11 mouse cellular contexts compared by ENCODE assay signal in genomic region chr17:56308088-56308487, GRCm38 (mm10). TPM values are rescaled to one million over a fixed set of nuclear protein-coding genes. Genes with fewer than 3 reads are reported as not detected.
DNase-seq lines count a peak whose midpoint lies in the region; ATAC-seq and TF ChIP-seq lines count a peak whose summit lies in the region.
"Had no signal": no experiment of that assay in that cellular context is flagged by ENCODE, and none has a peak within 500 bp of the region (broad histone marks: within the 10 kb centered on the region; RNA-seq: fewer than 3 reads in every experiment).

No protein-coding gene starts in this region.

- H3K27me3 ChIP-seq in liver, embryonic 13.5 days: no peaks in the 10 kb centered on the region
- H3K27me3 ChIP-seq in embryonic facial prominence, embryonic 12.5 days: no peaks in the 10 kb centered on the region
- H3K27me3 ChIP-seq in kidney, postnatal 0 days (ENCODE audit: insufficient read depth, low read length): no peaks in the 10 kb centered on the region
- H3K27me3 ChIP-seq in stomach, embryonic 14.5 days (ENCODE audit: control insufficient read depth, insufficient read depth, low read length): no peaks in the 10 kb centered on the region

- no peak for TF ChIP-seq CTCF in kidney, postnatal 0 days (IDR thresholded peaks at IDR 0.05; ENCODE audit: low read depth)

- H3K9ac ChIP-seq in liver, embryonic 13.5 days: 0 out of 2 replicates have a peak overlapping the region, but pooled peaks have one; percentile 88
- no peak overlapping the region for H3K9ac ChIP-seq in embryonic facial prominence, embryonic 12.5 days
- 0 out of 2 replicates have a peak overlapping the region, but pooled peaks have one; percentile 3 for H3K9ac ChIP-seq in kidney, postnatal 0 days (ENCODE audit: low read depth, low read length)
- no peak overlapping the region for H3K9ac ChIP-seq in stomach, embryonic 14.5 days (replicated peaks; ENCODE audit: low read depth, low read length)
- H3K9ac ChIP-seq: hindbrain, embryonic 13.5 days had no signal

- H3K36me3 ChIP-seq in liver, embryonic 13.5 days: peaks cover 85% of the 10 kb centered on the region
- H3K36me3 ChIP-seq in embryonic facial prominence, embryonic 12.5 days: peaks cover 69% of the 10 kb centered on the region
- H3K36me3 ChIP-seq in kidney, postnatal 0 days (ENCODE audit: insufficient read depth, low read length): peaks cover 21% of the 10 kb centered on the region
- peaks cover 47% of the 10 kb centered on the region for H3K36me3 ChIP-seq in stomach, embryonic 14.5 days (ENCODE audit: control insufficient read depth, insufficient read depth, low read length)

- H3K4me1 ChIP-seq in liver, embryonic 13.5 days (replicated peaks): peaks cover 48% of the 10 kb centered on the region
- H3K4me1 ChIP-seq in embryonic facial prominence, embryonic 12.5 days: peaks cover 26% of the 10 kb centered on the region
- peaks cover 6% of the 10 kb centered on the region; the same call in 1 of the 2 replicates for H3K4me1 ChIP-seq in kidney, postnatal 0 days (replicated peaks; ENCODE audit: insufficient read depth, low read length)
- peaks cover 28% of the 10 kb centered on the region for H3K4me1 ChIP-seq in stomach, embryonic 14.5 days (ENCODE audit: control insufficient read depth, insufficient read depth, low read length)

- no peaks in the 10 kb centered on the region for H3K9me3 ChIP-seq in liver, embryonic 13.5 days (replicated peaks)
- no peaks in the 10 kb centered on the region for H3K9me3 ChIP-seq in embryonic facial prominence, embryonic 12.5 days
- no peaks in the 10 kb centered on the region for H3K9me3 ChIP-seq in kidney, postnatal 0 days (replicated peaks; ENCODE audit: low read length)
- no peaks in the 10 kb centered on the region for H3K9me3 ChIP-seq in stomach, embryonic 14.5 days (ENCODE audit: control insufficient read depth, low read depth, low read length)
- H3K9me3 ChIP-seq: hindbrain, embryonic 13.5 days had no signal

- no peak overlapping the region for H3K4me2 ChIP-seq in liver, embryonic 13.5 days
- H3K4me2 ChIP-seq in embryonic facial prominence, embryonic 12.5 days (replicated peaks): no peak overlapping the region
- no peak overlapping the region for H3K4me2 ChIP-seq in kidney, postnatal 0 days (ENCODE audit: low read length)
- no peak overlapping the region; the same call in 1 of the 2 replicates for H3K4me2 ChIP-seq in stomach, embryonic 14.5 days (replicated peaks; ENCODE audit: low read depth, low read length)
- H3K4me2 ChIP-seq: hindbrain, embryonic 13.5 days had no signal

- H3K27ac ChIP-seq in liver, embryonic 13.5 days: no peak overlapping the region
- 0 out of 2 replicates have a peak overlapping the region, but pooled peaks have one; percentile 4 for H3K27ac ChIP-seq in embryonic facial prominence, embryonic 12.5 days
- peak overlapping the region; percentile 76 for H3K27ac ChIP-seq in kidney, postnatal 0 days
- H3K27ac ChIP-seq in stomach, embryonic 14.5 days (ENCODE audit: low read length): peak overlapping the region; percentile 66; the same call in 1 of the 2 replicates
- H3K27ac ChIP-seq: hindbrain, embryonic 13.5 days had no signal

- ATAC-seq in liver, embryonic 13.5 days (ENCODE audit: low read depth): no peak
- ATAC-seq in embryonic facial prominence, embryonic 12.5 days (ENCODE audit: insufficient number of reproducible peaks, insufficient read depth, low FRiP score, low TSS enrichment): no peak
- peak; percentile 55 for ATAC-seq in kidney, postnatal 0 days (replicated peaks; ENCODE audit: low FRiP score, low read depth)
- ATAC-seq in stomach, embryonic 14.5 days (ENCODE audit: insufficient number of reproducible peaks, insufficient read depth, low FRiP score, low read depth): no peak

- no peak overlapping the region for H3K4me3 ChIP-seq in liver, embryonic 13.5 days (replicated peaks)
- no peak overlapping the region for H3K4me3 ChIP-seq in embryonic facial prominence, embryonic 12.5 days
- H3K4me3 ChIP-seq in kidney, postnatal 0 days (replicated peaks; ENCODE audit: low read depth, low read length): no peak overlapping the region
- H3K4me3 ChIP-seq in stomach, embryonic 14.5 days (ENCODE audit: low read depth, low read length): no peak overlapping the region
- H3K4me3 ChIP-seq: hindbrain, embryonic 13.5 days had no signal

- no peak for DNase-seq in liver, embryonic 13.5 days
- DNase-seq in liver: no peak
- peak; percentile 48 for DNase-seq in kidney, postnatal 0 days (ENCODE audit: low spot score)
- DNase-seq in right cerebral cortex, postnatal 25 days: no peak
- DNase-seq in spleen, adult 18-20 months: no peak
- DNase-seq in adrenal gland, adult 18-20 months (ENCODE audit: low spot score in 2 of 2): no peak
- DNase-seq: gastrocnemius, postnatal 36 days had no signal

- 83% methylated on average over 6 of the region's 6 CpGs for WGBS in liver, embryonic 13.5 days (ENCODE audit: insufficient replicate concordance)
- WGBS in embryonic facial prominence, embryonic 12.5 days: 77% methylated on average over 6 of the region's 6 CpGs
- 34% methylated on average over 6 of the region's 6 CpGs for WGBS in kidney, postnatal 0 days
- 53% methylated on average over 6 of the region's 6 CpGs for WGBS in stomach, embryonic 14.5 days

RNA-seq across cellular contexts. Expression of gene Uhrf1, which starts 5.0 kb away (rescaled TPM):
- polyA plus RNA-seq in liver, embryonic 13.5 days (2015; fragmentation: Nextera tagmentation; extraction: Ambion mirVana): 121 and 131 TPM in 2 replicates
- polyA plus RNA-seq in embryonic facial prominence, embryonic 12.5 days (2016; fragmentation: Nextera tagmentation; extraction: Ambion mirVana): 157 and 160 TPM in 2 replicates
- polyA plus RNA-seq in kidney, postnatal 0 days (2015; fragmentation: Nextera tagmentation; extraction: Ambion mirVana): 54.3 and 67.3 TPM in 2 replicates
- 77.6 and 85.2 TPM in 2 replicates for polyA plus RNA-seq in stomach, embryonic 14.5 days (2014; fragmentation: Nextera tagmentation; extraction: Ambion mirVana)
- total RNA-seq in adrenal gland, adult 18-20 months (2021): 1 to 10 TPM; 1.8 to 3.1 TPM

RNA-seq across cellular contexts. Expression of gene Arrdc5, which starts 8.0 kb away (rescaled TPM):
- not detected in 2 replicates for polyA plus RNA-seq in liver, embryonic 13.5 days (2015; fragmentation: Nextera tagmentation; extraction: Ambion mirVana)
- not detected in 2 replicates for polyA plus RNA-seq in embryonic facial prominence, embryonic 12.5 days (2016; fragmentation: Nextera tagmentation; extraction: Ambion mirVana)
- polyA plus RNA-seq in kidney, postnatal 0 days (2015; fragmentation: Nextera tagmentation; extraction: Ambion mirVana): not detected in 2 replicates
- not detected in 2 replicates for polyA plus RNA-seq in stomach, embryonic 14.5 days (2014; fragmentation: Nextera tagmentation; extraction: Ambion mirVana)
- not detected for total RNA-seq in adrenal gland, adult 18-20 months (2021)
- total RNA-seq: gastrocnemius, postnatal 36 days; neutrophil, adult 5-6 weeks had no signal
- polyA plus RNA-seq: hindbrain, embryonic 13.5 days had no signal

RNA-seq across cellular contexts. Expression of gene Plin3, which starts 15.4 kb away (rescaled TPM):
- polyA plus RNA-seq in liver, embryonic 13.5 days (2015; fragmentation: Nextera tagmentation; extraction: Ambion mirVana): 24.9 and 27.1 TPM in 2 replicates
- polyA plus RNA-seq in embryonic facial prominence, embryonic 12.5 days (2016; fragmentation: Nextera tagmentation; extraction: Ambion mirVana): 56.6 and 67.4 TPM in 2 replicates
- polyA plus RNA-seq in kidney, postnatal 0 days (2015; fragmentation: Nextera tagmentation; extraction: Ambion mirVana): 69.6 and 75.2 TPM in 2 replicates
- 70.1 and 76.6 TPM in 2 replicates for polyA plus RNA-seq in stomach, embryonic 14.5 days (2014; fragmentation: Nextera tagmentation; extraction: Ambion mirVana)
- total RNA-seq in adrenal gland, adult 18-20 months (2021): 10 to 100 TPM; 66.0 to 84.7 TPM

RNA-seq across cellular contexts. Expression of gene Kdm4b, which starts 17.8 kb away (rescaled TPM):
- polyA plus RNA-seq in liver, embryonic 13.5 days (2015; fragmentation: Nextera tagmentation; extraction: Ambion mirVana): 6.1 and 7.1 TPM in 2 replicates
- polyA plus RNA-seq in embryonic facial prominence, embryonic 12.5 days (2016; fragmentation: Nextera tagmentation; extraction: Ambion mirVana): 54.6 and 58.8 TPM in 2 replicates
- 22.4 and 23.1 TPM in 2 replicates for polyA plus RNA-seq in kidney, postnatal 0 days (2015; fragmentation: Nextera tagmentation; extraction: Ambion mirVana)
- 28.9 and 34.9 TPM in 2 replicates for polyA plus RNA-seq in stomach, embryonic 14.5 days (2014; fragmentation: Nextera tagmentation; extraction: Ambion mirVana)
- total RNA-seq in adrenal gland, adult 18-20 months (2021): 10 to 100 TPM; 31.9 to 39.9 TPM

RNA-seq across cellular contexts. Expression of gene Ticam1, which starts 31.5 kb away (rescaled TPM):
- polyA plus RNA-seq in liver, embryonic 13.5 days (2015; fragmentation: Nextera tagmentation; extraction: Ambion mirVana): 2.3 and 2.7 TPM in 2 replicates
- polyA plus RNA-seq in embryonic facial prominence, embryonic 12.5 days (2016; fragmentation: Nextera tagmentation; extraction: Ambion mirVana): 2.7 and 3.5 TPM in 2 replicates
- polyA plus RNA-seq in kidney, postnatal 0 days (2015; fragmentation: Nextera tagmentation; extraction: Ambion mirVana): 6.9 and 7.7 TPM in 2 replicates
- polyA plus RNA-seq in stomach, embryonic 14.5 days (2014; fragmentation: Nextera tagmentation; extraction: Ambion mirVana): 7.0 and 8.1 TPM in 2 replicates
- total RNA-seq in adrenal gland, adult 18-20 months (2021): 10 to 100 TPM; 23.1 to 26.7 TPM

Comparison
In these comparisons a context has a peak if more than half of its experiments do, and no peak if none do; other contexts are left out.
1. H3K9ac ChIP-seq: peak in liver, embryonic 13.5 days (single experiment) and kidney, postnatal 0 days (single experiment); none in embryonic facial prominence, embryonic 12.5 days (single experiment) and stomach, embryonic 14.5 days (single experiment).